Mouse (Mus musculus) embryonic facial prominence, embryonic 15.5 days (tissue): ENCODE measurements at regions not wholly inside any gene's neighbourhood (a gene's known extent, or its start where the extent isn't known, plus 50 kb on each side); places are given as distances from the start of the nearest gene placed in this dataset.

ENCODE experiments used
- ATAC-seq: fragments of 200-750 bp; cut with Nextera tagmentation; 2 replicates; pipeline ENCODE4 v1.8.0; 2017; ENCODE audit warnings: low read depth, moderate TSS enrichment; ENCODE audit not compliant: insufficient number of reproducible peaks, low FRiP score, low TSS enrichment
- H3K27ac ChIP-seq: fragments of 300-500 bp; sonication (generic); replicated peaks from 2 replicates; pipeline ENCODE4 v1.5.1; 2015; ENCODE audit warnings: mild to moderate bottlenecking, inconsistent platforms
- H3K27me3 ChIP-seq: fragments of 300-500 bp; sonication (generic); 2 replicates; pipeline ENCODE4 v1.6.1; 2015; ENCODE audit warnings: inconsistent platforms
- H3K36me3 ChIP-seq: fragments of 300-500 bp; sonication (generic); 2 replicates; pipeline ENCODE4 v1.6.1; 2015; ENCODE audit warnings: mild to moderate bottlenecking, inconsistent platforms
- H3K4me1 ChIP-seq: fragments of 300-500 bp; sonication (generic); 2 replicates; pipeline ENCODE4 v1.6.1; 2015; ENCODE audit warnings: inconsistent platforms
- H3K4me2 ChIP-seq: fragments of 300-500 bp; sonication (generic); replicated peaks from 2 replicates; pipeline ENCODE4 v1.6.1; 2015; ENCODE audit warnings: mild to moderate bottlenecking, inconsistent platforms
- H3K4me3 ChIP-seq: fragments of 300-500 bp; sonication (generic); replicated peaks from 2 replicates; pipeline ENCODE4 v1.5.1; 2015; ENCODE audit warnings: mild to moderate bottlenecking, inconsistent platforms
- H3K9ac ChIP-seq: fragments of 300-500 bp; sonication (generic); 2 replicates; pipeline ENCODE4 v1.6.1; 2015; ENCODE audit warnings: inconsistent platforms
- H3K9me3 ChIP-seq: fragments of 300-500 bp; sonication (generic); replicated peaks from 2 replicates; pipeline ENCODE4 v1.6.1; 2016; ENCODE audit warnings: inconsistent platforms
- WGBS: fragments of 180-500 bp; shearing (Covaris S2); methylation state at CpG from one replicate; pipeline ENCODE4 v1.1.7; 2015; 5-methylcytosine and 5-hydroxymethylcytosine counted together

GRCm38 (mm10) chr13:84565644-84566532, 343.8 kb downstream of the Tmem161b start:
- no peak overlapping the region for H3K4me3 ChIP-seq
- no peaks in the 10 kb centered on the region for H3K36me3 ChIP-seq
- no peaks in the 10 kb centered on the region for H3K27me3 ChIP-seq
- no peak overlapping the region for H3K9ac ChIP-seq
- 85% methylated on average over 11 of the region's 11 CpGs for WGBS
- no peak overlapping the region for H3K4me2 ChIP-seq
- ATAC-seq = no peak
- no peaks in the 10 kb centered on the region for H3K9me3 ChIP-seq
- no peaks in the 10 kb centered on the region for H3K4me1 ChIP-seq
- no peak overlapping the region for H3K27ac ChIP-seq

GRCm38 (mm10) chr13:84566533-84566832, 344.4 kb downstream of the Tmem161b start:
- no peak for ATAC-seq
- Histone ChIP-seq H3K9me3 (no peaks in the 10 kb centered on the region), H3K4me3 (no peak overlapping the region), H3K4me1 (no peaks in the 10 kb centered on the region), H3K4me2 (no peak overlapping the region), H3K27ac (no peak overlapping the region), H3K36me3 (no peaks in the 10 kb centered on the region), H3K9ac (no peak overlapping the region), H3K27me3 (no peaks in the 10 kb centered on the region)
- WGBS = 80% methylated on average over 6 of the region's 6 CpGs

GRCm38 (mm10) chr13:84569371-84569770, 347.3 kb downstream of the Tmem161b start:
- ATAC-seq = no peak

GRCm38 (mm10) chr13:84570206-84570605, 348.1 kb downstream of the Tmem161b start:
- H3K4me2 ChIP-seq = no peak overlapping the region
- no peaks in the 10 kb centered on the region for H3K4me1 ChIP-seq
- no peaks in the 10 kb centered on the region for H3K36me3 ChIP-seq
- ATAC-seq = no peak
- WGBS = 81% methylated on average over 2 of the region's 2 CpGs
- no peak overlapping the region for H3K9ac ChIP-seq
- no peaks in the 10 kb centered on the region for H3K27me3 ChIP-seq
- no peak overlapping the region for H3K4me3 ChIP-seq
- H3K27ac ChIP-seq = no peak overlapping the region
- H3K9me3 ChIP-seq = no peaks in the 10 kb centered on the region

More at GRCm38 (mm10) chr13:84569371-84569770, 347.3 kb downstream of the Tmem161b start:
- H3K9ac ChIP-seq = no peak overlapping the region
- H3K4me1 ChIP-seq = no peaks in the 10 kb centered on the region
- H3K27me3 ChIP-seq = no peaks in the 10 kb centered on the region
- H3K4me3 ChIP-seq = no peak overlapping the region
- no peak overlapping the region for H3K27ac ChIP-seq
- no peaks in the 10 kb centered on the region for H3K36me3 ChIP-seq
- no peaks in the 10 kb centered on the region for H3K9me3 ChIP-seq
- H3K4me2 ChIP-seq = no peak overlapping the region

- no peak overlapping the region for H3K4me2 ChIP-seq
Measured at GRCm38 (mm10) chr13:84570984-84571844, 349.1 kb downstream of the Tmem161b start.

GRCm38 (mm10) chr13:84571845-84572193, 349.7 kb downstream of the Tmem161b start:
- WGBS = 90% methylated on average over 3 of the region's 3 CpGs
- Histone ChIP-seq H3K36me3 (no peaks in the 10 kb centered on the region), H3K9me3 (no peaks in the 10 kb centered on the region), H3K4me2 (no peak overlapping the region), H3K27ac (no peak overlapping the region), H3K4me3 (no peak overlapping the region), H3K4me1 (no peaks in the 10 kb centered on the region), H3K9ac (no peak overlapping the region), H3K27me3 (no peaks in the 10 kb centered on the region)
- ATAC-seq = no peak

More at GRCm38 (mm10) chr13:84570984-84571844, 349.1 kb downstream of the Tmem161b start:
- Histone ChIP-seq H3K27me3 (no peaks in the 10 kb centered on the region), H3K27ac (no peak overlapping the region), H3K9ac (no peak overlapping the region), H3K4me1 (no peaks in the 10 kb centered on the region), H3K36me3 (no peaks in the 10 kb centered on the region), H3K4me3 (no peak overlapping the region), H3K9me3 (no peaks in the 10 kb centered on the region)
- 41% methylated on average over 10 of the region's 10 CpGs for WGBS
- peak; percentile 43 for ATAC-seq

GRCm38 (mm10) chr13:84572231-84572630, 350.1 kb downstream of the Tmem161b start:
- WGBS = 87% methylated on average over 2 of the region's 2 CpGs
- no peak for ATAC-seq
- H3K4me2 ChIP-seq = no peak overlapping the region
- H3K9me3 ChIP-seq = no peaks in the 10 kb centered on the region
- no peaks in the 10 kb centered on the region for H3K36me3 ChIP-seq
- no peak overlapping the region for H3K9ac ChIP-seq
- no peaks in the 10 kb centered on the region for H3K4me1 ChIP-seq
- no peaks in the 10 kb centered on the region for H3K27me3 ChIP-seq
- no peak overlapping the region for H3K27ac ChIP-seq
- no peak overlapping the region for H3K4me3 ChIP-seq

GRCm38 (mm10) chr13:84596585-84597142, 374.6 kb downstream of the Tmem161b start:
- Histone ChIP-seq H3K4me2 (no peak overlapping the region), H3K9ac (no peak overlapping the region), H3K4me3 (no peak overlapping the region), H3K36me3 (no peaks in the 10 kb centered on the region), H3K9me3 (no peaks in the 10 kb centered on the region), H3K27me3 (no peaks in the 10 kb centered on the region), H3K27ac (no peak overlapping the region), H3K4me1 (no peaks in the 10 kb centered on the region)
- no peak for ATAC-seq

GRCm38 (mm10) chr13:84602612-84603011, 380.5 kb downstream of the Tmem161b start:
- 75% methylated on average over 1 of the region's 1 CpGs for WGBS
- H3K27me3 ChIP-seq = no peaks in the 10 kb centered on the region
- ATAC-seq = no peak
- H3K4me3 ChIP-seq = no peak overlapping the region
- no peaks in the 10 kb centered on the region for H3K36me3 ChIP-seq
- no peaks in the 10 kb centered on the region for H3K9me3 ChIP-seq
- no peaks in the 10 kb centered on the region for H3K4me1 ChIP-seq
- no peak overlapping the region for H3K4me2 ChIP-seq
- H3K27ac ChIP-seq = no peak overlapping the region
- no peak overlapping the region for H3K9ac ChIP-seq

- no peak for ATAC-seq
- no peaks in the 10 kb centered on the region for H3K36me3 ChIP-seq
- H3K9me3 ChIP-seq = no peaks in the 10 kb centered on the region
- no peak overlapping the region for H3K4me3 ChIP-seq
- WGBS = 15% methylated on average over 4 of the region's 4 CpGs
- H3K27ac ChIP-seq = no peak overlapping the region
- no peaks in the 10 kb centered on the region for H3K4me1 ChIP-seq
- no peaks in the 10 kb centered on the region for H3K27me3 ChIP-seq
- no peak overlapping the region for H3K4me2 ChIP-seq
- H3K9ac ChIP-seq = no peak overlapping the region
Measured at GRCm38 (mm10) chr13:84612497-84612896, 390.4 kb downstream of the Tmem161b start.

- Histone ChIP-seq H3K27me3 (no peaks in the 10 kb centered on the region), H3K4me1 (no peaks in the 10 kb centered on the region), H3K4me3 (no peak overlapping the region), H3K36me3 (no peaks in the 10 kb centered on the region), H3K27ac (no peak overlapping the region), H3K9me3 (no peaks in the 10 kb centered on the region), H3K4me2 (no peak overlapping the region), H3K9ac (no peak overlapping the region)
- WGBS = 38% methylated on average over 2 of the region's 2 CpGs
- ATAC-seq = no peak
Measured at GRCm38 (mm10) chr13:84613004-84613403, 390.9 kb downstream of the Tmem161b start.
